Mouse (Mus musculus): ENCODE measurements around the gene Trpm8.

The Trpm8 gene

GRCm38 (mm10) chr1:88298686-88299528 is 21.4 kb downstream of the Trpm8 start:
- no peak for ATAC-seq (ENCODE audit: insufficient number of reproducible peaks, low FRiP score, low TSS enrichment)

- ATAC-seq (ENCODE audit: insufficient number of reproducible peaks, low FRiP score, low TSS enrichment): no peak
Observed at GRCm38 (mm10) chr1:88299529-88299945, 22.1 kb downstream of the Trpm8 start.

DNA sequence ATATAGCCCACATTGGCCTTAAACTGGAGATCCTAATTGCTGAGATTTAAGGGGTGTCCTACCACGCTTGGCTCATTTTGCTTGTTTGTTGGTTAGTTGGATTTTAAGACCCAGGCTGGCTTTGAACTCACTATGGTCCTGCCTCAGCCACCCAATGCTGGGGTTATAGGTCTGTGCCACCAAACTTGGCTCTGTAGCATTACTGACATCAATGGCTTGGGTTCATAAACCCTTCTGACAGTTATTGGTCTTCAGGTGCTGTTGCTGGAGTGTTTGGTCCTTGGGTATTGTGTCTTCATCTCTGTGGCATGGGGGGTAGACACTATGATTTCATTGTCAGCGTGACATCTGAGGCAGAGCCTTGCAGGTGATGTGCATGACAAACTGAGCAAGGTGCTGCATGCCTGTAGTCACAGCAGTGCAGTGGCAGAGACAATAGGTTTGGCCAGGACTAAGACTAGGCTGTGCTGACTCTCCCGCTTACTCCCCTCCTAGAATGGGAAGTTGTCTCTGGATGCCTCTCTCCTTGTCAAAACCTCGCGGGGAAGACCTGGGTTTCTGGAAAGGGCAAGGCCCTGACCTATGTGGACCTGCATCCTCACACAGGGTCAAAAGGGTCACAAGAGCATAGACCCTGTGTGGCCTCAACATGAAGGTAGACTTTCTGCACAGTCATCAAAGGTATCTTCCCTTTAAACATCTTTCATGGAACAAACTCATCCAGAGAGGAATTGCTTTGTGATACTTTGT is 23.0 kb downstream of the Trpm8 start:
- ATAC-seq (ENCODE audit: insufficient number of reproducible peaks, low FRiP score, low TSS enrichment): no peak

DNA sequence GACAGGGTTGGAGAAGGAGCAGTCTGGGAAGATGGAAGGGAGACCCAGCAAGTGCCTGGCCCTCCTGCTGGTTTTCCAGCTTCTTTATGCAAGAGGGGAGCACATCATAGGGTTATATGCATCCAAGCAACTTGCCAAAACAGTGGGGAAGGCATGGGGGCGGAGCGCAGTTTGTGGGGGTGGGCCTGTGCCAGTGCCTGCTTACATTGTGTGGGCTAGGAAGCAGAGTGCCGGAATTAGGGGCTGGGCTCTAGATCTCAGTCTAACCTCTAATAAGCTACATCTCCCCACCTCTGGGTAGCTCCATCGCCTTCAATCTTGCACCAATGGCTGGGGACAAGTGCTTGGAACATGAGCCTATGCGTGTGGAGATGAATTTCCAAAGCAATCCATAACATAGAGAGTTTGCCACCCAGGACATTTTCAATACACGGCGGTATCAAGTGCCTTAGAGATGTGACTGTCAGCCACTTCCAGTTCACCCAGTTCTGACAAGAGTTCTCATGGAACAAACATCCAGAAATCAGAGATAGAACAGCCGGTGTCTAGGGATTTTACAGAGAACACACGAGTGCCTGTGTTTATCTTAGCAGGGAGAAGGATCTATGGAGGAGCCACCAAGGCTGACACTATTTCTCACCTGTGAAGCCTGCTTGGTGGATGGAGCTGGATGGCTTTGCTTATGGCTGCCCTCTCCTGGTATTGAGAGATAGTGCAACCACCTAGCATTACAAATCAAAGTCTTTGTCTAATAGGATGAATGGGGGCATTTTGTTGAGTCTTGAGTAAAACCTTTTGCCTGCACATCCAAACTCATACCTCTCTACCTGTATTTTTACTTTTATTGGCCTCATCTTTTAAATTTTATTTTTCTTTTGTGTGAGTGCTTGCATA is 23.9 kb downstream of the Trpm8 start:
- ATAC-seq (ENCODE audit: insufficient number of reproducible peaks, low FRiP score, low TSS enrichment): peak; percentile 2; the same call in 1 of the 2 replicates

- ATAC-seq (ENCODE audit: insufficient number of reproducible peaks, low FRiP score, low TSS enrichment): no peak
Observed at GRCm38 (mm10) chr1:88302057-88302740, 24.7 kb downstream of the Trpm8 start.

- no peak for ATAC-seq (ENCODE audit: insufficient number of reproducible peaks, low FRiP score, low TSS enrichment)
Observed at GRCm38 (mm10) chr1:88303762-88304161, 26.3 kb downstream of the Trpm8 start.

- no peak for ATAC-seq (ENCODE audit: insufficient number of reproducible peaks, low FRiP score, low TSS enrichment)
Observed at GRCm38 (mm10) chr1:88304261-88304985, 27.0 kb downstream of the Trpm8 start.

DNA sequence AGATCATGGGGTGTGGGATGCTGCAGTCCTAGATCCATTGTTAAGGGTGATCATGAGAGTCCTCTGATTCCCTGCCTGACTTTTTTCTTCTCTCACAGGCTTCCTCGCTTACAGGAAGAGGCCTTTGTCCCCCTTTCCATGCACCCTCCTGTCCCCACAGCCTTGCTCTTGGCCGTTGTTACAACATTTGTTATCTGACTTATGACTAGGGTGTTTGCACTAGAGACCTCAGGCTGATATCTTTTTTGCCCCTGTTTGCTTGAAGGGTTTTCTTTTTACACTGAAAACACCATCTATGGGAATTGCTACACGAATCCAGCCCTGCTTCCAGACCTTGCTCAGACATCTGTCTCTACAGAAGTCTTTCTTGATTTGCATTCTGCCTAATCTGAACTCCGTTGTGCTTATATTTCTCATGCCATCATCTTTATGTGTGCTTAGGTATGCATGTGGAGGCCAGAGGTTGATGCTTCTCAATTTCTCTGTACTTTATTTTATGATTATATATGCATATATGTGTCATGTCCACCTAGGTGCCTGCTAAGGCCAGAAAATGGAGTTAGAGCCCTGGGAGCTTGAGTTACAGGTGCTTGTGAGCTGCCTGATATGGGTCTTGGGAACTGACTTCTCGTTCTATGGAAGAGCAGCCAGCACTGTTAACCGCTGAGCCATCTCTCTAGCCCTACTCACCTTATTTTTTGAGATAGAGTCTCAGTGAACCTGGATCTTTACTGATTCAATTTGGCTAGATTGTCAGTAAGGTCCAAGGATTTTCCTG is 27.7 kb downstream of the Trpm8 start:
- ATAC-seq (ENCODE audit: insufficient number of reproducible peaks, low FRiP score, low TSS enrichment): no peak

DNA sequence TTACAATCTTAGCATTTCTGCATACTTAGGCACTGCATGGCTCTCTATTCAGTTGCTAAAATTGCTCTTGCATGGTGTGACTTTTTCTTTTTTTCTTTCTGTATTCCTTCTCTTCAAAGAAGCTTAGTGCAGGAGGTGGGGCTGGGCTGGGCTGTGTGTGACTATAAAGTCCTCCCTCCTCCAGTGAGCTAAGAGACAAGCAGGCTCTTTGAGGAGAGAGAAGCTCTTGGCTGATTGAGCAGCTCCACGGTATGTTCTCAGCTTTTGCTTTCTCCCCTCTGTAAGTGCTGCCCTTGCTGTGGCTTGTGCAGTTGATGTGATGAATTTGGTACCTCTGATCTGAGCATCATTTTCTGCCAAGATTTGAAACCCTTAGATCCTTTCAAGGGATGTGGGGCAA is 29.1 kb downstream of the Trpm8 start:
- no peak for ATAC-seq (ENCODE audit: insufficient number of reproducible peaks, low FRiP score, low TSS enrichment)

DNA sequence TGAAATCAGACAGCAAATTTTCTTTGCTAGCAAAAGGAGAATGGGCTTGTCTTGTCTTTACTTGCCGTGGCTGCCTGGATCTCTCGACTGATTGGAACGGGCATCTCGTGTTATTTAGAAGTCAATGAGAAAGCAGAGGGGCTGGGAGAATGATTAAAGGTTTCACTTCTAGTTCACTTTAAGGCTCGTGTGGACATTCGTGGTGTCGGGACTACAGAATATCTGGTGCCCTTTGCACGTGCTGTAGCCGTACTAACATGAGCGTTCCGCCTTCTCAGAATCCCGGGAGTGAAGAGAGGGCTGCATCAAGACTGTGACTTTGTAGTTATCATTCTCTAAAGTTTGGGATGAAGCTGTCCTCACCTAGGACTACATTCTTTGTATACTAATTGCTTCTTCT is 29.7 kb downstream of the Trpm8 start:
- ATAC-seq (ENCODE audit: insufficient number of reproducible peaks, low FRiP score, low TSS enrichment): no peak

GRCm38 (mm10) chr1:88309020-88309419 is 31.6 kb downstream of the Trpm8 start:
- ATAC-seq (ENCODE audit: insufficient number of reproducible peaks, low FRiP score, low TSS enrichment): no peak

DNA sequence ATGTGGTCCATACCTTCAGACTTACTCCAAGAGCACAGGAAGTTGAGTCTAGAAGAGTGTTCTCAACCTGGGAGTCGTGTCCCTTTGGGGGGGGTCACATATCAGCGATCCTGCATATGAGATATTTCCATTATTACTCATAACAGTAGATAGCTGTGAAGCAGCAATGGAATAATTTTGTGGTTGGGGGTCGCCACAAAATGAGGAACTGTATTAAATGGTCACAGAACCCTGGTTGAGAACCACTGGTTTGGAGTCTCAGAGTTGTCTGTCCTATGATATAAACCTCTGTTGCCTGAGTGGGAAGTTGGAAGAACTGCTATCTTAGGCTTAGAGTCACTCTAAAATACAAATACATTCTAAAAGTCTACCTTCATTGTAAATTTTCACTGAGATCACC is 32.4 kb downstream of the Trpm8 start:
- ATAC-seq (ENCODE audit: insufficient number of reproducible peaks, low FRiP score, low TSS enrichment): no peak

GRCm38 (mm10) chr1:88310349-88310748 is 32.9 kb downstream of the Trpm8 start:
- ATAC-seq (ENCODE audit: insufficient number of reproducible peaks, low FRiP score, low TSS enrichment): 0 out of 2 replicates have a peak, but pooled peaks have one; percentile 1

DNA sequence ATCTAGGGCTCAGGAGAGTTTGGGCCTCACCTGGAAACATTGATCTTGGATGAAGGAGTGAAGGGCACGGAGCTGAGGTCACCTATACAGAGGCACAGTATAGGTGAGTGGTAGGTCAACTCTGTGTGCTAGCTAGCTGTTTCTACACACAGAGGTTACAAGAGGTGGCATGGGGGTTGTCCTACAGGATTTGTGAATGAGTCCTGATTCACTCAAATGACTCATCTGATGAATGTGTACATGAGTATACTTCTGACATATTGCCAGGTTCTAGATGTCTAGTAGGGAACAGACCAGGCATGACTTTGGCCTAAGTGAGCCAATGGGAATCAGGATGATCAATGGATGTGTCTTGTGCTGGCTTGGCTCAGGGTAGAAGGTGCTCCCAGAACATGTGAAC is 39.8 kb downstream of the Trpm8 start:
- no peak for ATAC-seq (ENCODE audit: insufficient number of reproducible peaks, low FRiP score, low TSS enrichment)

GRCm38 (mm10) chr1:88318531-88319060 is 41.1 kb downstream of the Trpm8 start:
- peak; percentile 47 for ATAC-seq (ENCODE audit: insufficient number of reproducible peaks, low FRiP score, low TSS enrichment)

GRCm38 (mm10) chr1:88320821-88321395 is 43.4 kb downstream of the Trpm8 start:
- no peak for ATAC-seq (ENCODE audit: insufficient number of reproducible peaks, low FRiP score, low TSS enrichment)

GRCm38 (mm10) chr1:88322146-88322545 is 44.7 kb downstream of the Trpm8 start:
- 0 out of 2 replicates have a peak, but pooled peaks have one; percentile 33 for ATAC-seq (ENCODE audit: insufficient number of reproducible peaks, low FRiP score, low TSS enrichment)

DNA sequence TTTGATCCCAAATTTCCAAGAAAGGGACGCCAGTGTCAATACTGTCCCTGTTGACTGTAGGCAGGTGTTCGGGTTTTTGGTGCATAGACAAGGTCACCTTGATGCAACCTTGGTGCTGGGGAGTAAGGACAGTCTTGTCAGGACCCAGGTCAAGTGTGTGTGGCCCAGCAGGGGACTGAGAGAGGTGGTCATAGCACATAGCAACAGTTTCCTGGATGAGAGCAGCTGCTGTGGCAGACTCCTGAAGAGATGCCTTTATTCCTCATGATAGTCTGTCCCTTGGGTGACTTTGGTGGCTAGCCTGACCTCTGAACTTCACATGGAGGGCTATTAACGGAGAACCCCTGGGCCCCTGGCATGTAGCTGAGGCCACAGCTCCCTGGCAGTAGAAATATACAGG is 45.6 kb downstream of the Trpm8 start:
- ATAC-seq (ENCODE audit: insufficient number of reproducible peaks, low FRiP score, low TSS enrichment): no peak

Measured in cerebellum, adult (tissue).